Mouse (Mus musculus) thymus, postnatal 36 days (tissue): Measurements from ENCODE around the gene Mettl1.
"Not testable (repeated sequence)": the region's sequence is repeated elsewhere in the genome, so short reads cannot be mapped to it uniquely, and the experiment has no call there.

Experiments
- DNase-seq, 2 experiments: peaks; one replicate each; pipeline ENCODE4 v3.0.0; 2022; ENCODE audit warnings: mixed read lengths in 2 of 2

Mettl1 gene

DNA sequence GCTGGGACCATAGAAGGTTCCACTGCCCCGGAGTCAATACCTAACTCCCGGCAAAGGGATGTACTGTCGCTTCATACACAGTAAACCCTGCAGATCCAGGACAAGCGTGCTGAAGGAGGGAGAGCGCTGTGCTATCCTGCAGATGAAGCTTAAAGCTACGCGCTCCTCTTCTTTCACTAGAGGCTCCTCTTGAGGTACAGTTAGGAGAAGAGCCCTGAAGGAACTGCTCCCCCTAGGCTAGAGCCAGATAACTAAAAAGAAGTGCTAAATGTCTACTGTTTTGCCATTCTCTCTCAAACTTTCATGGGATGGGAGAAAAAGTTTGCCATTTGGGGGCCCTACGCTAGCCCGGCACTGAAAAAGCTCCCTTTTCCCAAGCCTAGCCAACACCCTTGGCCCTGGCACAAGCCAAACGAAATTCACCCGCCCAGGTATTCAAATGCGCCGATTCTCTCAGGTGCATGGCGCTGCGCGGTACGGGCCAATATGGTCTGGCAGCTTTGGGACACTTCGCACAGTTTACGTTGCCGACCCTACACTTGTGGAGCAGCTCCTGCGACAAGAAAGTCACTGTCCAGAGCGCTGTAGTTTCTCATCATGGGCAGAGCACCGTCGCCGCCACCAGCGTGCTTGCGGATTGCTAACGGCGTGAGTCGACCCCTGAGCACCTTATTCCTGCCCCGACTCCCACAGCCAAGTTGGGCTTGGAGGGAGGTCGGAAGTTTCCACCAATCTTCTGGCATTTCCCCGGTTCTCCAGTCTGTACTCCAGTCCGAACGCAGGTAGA is 7.6 kb downstream of the Mettl1 start:
- no peak for DNase-seq

GRCm38 (mm10) chr10:127049395-127050118 is 8.3 kb downstream of the Mettl1 start:
- DNase-seq = no peak

DNA sequence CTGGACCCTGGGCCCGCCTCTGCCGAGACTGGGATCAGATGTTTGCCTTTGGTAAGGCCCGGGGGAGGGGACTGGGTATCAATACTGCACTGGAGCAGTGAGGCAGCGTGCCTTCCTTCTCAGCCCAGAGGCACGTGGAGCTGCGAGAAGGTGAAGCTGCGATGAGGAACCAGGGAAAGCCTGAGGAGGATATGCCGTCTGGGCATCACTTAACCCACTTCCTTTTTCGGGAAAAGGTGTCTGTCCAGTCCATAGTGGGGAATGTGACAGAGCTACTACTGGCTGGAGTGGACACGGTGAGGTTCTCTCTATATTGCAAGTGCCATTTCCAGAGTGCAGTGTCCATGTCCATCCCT is 8.9 kb downstream of the Mettl1 start:
- DNase-seq = no peak

GRCm38 (mm10) chr10:127054646-127055045 is 13.4 kb downstream of the Mettl1 start:
- DNase-seq = no peak

- DNase-seq = no peak
Observed at GRCm38 (mm10) chr10:127055406-127055805, 14.2 kb downstream of the Mettl1 start.

DNA sequence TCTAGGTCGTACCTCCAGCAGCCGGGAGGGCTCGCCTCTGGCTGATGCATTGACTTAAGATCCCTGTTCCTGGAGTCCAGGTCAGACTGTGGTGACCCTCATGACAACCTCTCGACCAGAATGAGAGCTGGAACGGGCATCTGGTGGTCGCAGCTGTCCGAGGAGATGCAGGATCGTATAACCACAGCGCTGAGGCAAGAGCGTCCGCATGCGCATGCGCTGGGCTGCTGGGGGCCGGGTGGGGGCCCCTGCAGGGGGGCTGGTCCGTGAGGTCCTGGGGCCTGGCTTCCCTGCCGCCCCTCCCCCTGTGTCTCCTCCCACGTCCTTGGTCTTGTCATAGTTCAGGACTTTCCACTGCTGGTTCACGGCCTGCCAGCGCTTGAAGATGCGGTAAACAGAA is 15.3 kb downstream of the Mettl1 start:
- DNase-seq = no peak

- DNase-seq = peak; percentile 81 to 82
Observed at GRCm38 (mm10) chr10:127058161-127058560, 16.9 kb downstream of the Mettl1 start.

DNA sequence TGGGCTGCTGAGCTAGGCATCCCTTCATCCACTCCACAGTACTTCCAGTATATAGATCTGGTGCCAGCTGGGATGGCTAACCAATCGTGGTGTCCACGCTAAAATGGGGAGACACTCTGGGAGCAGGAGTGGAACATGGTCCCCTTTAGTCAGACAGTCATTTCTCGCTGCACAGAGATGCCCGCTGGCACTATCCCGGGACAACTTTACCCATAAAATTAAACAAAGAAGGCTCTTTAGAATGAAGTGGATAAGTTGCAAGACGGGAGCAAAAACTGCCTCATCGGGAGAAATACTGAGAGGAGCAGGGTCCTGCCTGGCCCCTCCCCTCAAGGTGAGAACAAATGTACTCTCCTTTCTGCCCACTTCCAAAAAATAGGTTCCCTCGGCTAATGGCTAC is 17.5 kb downstream of the Mettl1 start:
- no peak for DNase-seq

GRCm38 (mm10) chr10:127059174-127059967 is 18.2 kb downstream of the Mettl1 start:
- DNase-seq = peak in 1 of 2 experiments; percentile 58

- DNase-seq = peak; percentile 83 to 90
Observed at GRCm38 (mm10) chr10:127059968-127060916, 19.0 kb downstream of the Mettl1 start, which contains the start of gene March9. March9 (minus strand) TSS chr10:127060184.

DNA sequence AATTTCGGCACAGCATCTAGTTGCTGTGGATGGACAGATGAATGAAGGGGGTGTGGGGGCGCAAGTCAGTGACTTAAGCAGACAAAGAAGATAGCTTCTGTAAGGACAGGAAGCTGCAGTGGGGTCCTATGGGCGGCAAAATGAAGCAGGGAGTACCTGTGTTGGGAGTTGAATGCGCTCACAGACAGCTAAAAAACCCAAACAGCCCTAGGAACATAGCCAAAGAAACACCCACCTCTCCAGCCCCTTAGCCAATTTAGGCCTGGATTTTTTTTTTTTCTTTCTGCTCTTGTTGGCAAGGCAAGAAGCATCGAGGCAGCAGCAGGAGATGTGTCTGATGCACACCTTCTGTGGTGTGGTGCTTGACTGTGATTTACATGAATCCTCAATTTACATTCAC is 19.9 kb downstream of the Mettl1 start:
- no peak for DNase-seq

DNA sequence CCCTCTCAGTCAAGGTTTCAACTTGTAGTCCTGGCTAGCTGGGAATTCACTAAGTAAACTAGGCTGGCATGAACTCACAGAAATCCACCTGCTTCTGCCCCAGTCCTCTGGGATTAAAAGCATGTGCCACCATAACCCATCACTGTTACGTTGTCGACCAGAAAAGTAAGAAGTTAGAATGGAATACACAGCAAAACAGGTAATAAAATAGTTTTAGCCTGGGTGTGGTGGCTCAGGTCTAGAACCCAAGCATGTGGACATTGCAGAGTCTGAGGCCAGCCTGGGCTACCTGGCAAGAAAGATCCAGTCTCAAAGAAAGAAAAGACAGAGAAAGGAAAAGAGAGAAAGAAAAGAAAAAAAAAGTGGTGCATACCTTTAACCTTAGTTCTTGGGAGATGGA is 20.3 kb downstream of the Mettl1 start:
- no peak for DNase-seq

- DNase-seq = not testable (repeated sequence)
Observed at GRCm38 (mm10) chr10:127062101-127062500, 20.9 kb downstream of the Mettl1 start.

DNA sequence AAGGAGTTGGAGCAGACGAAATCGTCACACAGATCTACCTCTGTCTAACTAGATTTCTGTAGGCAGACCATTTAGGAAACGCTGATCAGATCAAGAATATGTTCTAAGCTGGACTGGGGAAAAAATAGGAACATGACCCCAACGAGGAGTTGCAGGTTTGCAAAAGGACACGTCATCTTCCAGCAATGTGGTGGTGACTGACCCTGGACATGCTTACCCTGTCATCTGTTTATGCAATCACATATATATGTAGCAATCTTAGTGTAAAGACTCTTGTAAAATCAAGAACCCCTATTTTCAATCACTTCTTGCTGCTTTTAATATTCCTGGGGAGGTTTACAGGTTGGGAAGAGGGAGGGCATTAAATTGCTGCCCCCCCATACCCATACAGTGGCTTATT is 21.3 kb downstream of the Mettl1 start:
- no peak for DNase-seq

DNA sequence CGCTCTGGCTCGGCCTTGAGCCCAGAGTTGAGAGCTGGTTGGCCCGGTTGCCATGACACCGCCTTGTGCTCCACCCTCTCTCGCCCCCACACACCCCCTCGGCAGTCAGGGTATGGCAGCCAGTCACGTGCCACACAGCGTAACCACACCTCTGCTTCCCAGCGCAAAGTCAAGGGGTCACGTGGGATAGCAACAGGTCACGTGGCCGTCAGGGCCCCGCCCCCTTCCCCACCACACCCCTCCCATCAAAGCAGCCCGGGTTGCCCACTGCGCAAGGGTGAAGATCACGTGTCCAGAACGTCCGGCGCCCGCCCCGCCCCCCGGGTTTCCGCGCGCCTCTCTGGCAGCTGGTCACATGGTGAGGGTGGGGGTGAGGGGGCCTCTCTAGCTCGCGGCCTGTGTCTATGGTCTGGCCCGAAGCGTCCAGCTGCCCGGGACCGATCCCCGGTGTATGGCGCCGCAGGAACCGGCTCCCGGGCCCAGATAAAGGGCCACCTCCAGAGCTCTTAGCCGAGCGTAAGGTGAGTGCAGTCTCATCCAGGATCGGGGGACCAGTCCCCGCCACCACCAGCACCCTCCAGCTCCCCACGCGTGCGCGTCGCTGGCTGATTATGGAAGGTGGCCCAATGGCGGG is 22.1 kb downstream of the Mettl1 start, which contains the start of gene Cdk4:
Cdk4 (plus strand) TSS at position 296 of the 634 bp plus-strand sequence.
- DNase-seq = peak; percentile 96 to 97

GRCm38 (mm10) chr10:127063913-127064870 is 23.0 kb downstream of the Mettl1 start:
- DNase-seq = peak; percentile 35 to 49

DNA sequence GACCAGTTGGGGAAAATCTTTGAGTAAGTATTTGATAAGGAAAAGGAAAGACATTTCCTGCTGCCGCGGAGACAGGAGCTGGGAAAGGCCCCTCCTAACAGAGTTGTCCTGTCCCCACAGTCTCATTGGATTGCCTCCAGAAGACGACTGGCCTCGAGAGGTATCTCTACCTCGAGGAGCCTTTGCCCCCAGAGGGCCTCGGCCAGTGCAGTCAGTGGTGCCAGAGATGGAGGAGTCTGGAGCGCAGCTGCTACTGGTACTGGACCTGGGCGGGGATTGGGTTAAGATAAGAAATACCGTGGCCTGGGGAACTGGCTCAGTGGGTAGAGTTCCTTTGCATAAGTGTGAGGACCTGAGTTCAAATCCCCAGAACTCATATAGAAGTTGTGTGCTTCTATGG is 24.8 kb downstream of the Mettl1 start:
- no peak for DNase-seq

DNA sequence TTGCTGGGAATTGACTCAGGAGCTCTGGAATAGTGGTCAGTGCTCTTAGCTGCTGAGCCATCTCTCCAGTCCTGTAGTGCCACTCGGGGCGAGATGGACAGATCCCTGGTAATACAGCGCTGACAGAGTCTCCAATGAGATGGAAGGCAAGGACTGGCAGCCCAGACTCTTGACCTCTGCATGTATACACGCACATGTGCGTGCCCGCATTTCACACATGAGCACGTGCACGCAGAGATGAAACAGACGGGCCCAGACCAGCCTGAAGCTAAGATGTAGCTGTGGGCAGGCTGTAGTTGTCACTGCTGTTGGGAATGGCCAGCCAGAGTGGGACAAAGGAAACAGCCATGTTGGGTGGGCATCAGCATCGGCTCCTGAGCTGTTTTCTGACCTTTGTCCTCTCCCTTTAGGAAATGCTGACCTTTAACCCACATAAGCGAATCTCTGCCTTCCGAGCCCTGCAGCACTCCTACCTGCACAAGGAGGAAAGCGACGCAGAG is 25.4 kb downstream of the Mettl1 start:
- no peak for DNase-seq

DNA sequence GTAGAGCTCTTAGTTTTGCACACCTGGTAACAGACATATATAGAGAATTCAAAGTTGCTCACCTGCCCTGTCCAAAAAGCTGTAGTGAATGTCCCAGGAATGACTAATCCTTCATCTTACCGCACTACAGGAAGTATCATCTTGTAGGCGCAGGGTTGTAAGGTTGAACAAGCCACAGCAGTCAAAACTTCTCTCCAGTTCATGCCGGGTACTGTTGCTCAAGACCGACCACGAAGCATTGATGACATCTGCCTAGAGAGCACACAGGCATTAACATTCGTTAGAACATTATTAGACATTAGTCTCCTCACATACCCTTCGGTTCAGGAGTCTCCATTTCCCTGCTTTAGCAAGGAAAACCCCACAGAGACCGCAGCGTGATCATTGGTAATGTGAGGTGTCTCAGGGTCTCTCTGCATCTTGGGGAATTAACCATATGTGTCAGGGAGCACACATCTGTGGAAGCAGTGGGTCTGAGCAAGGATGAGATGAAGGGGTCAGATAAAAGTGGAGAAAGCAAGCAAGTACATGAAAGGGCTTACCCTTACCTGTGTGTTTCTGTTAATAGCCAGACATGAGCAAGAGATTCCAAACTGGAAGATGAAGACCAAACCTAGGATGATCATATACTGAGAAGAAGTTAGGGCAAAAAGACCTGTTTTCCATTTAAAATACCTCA is 27.3 kb downstream of the Mettl1 start:
- DNase-seq = no peak
